Mouse (Mus musculus) stomach, embryonic 15.5 days (tissue): Measurements from ENCODE around the gene Napsa. TPM values are rescaled to one million over a fixed set of nuclear protein-coding genes. Genes with fewer than 3 reads are reported as not detected.

Experiments used
- ATAC-seq: fragments of 200-750 bp; cut with Nextera tagmentation; 2 replicates; pipeline ENCODE4 v1.8.0; 2017; ENCODE audit warnings: low read depth, moderate number of reproducible peaks, moderate TSS enrichment; ENCODE audit not compliant: insufficient read depth, low FRiP score
- H3K27ac ChIP-seq: fragments of 300-500 bp; sonication (generic); 2 replicates; pipeline ENCODE4 v1.5.1; 2015; ENCODE audit warnings: mild to moderate bottlenecking, inconsistent platforms
- H3K27me3 ChIP-seq: fragments of 300-500 bp; sonication (generic); replicated peaks from 2 replicates; pipeline ENCODE4 v1.6.1; 2015; ENCODE audit warnings: inconsistent platforms
- H3K36me3 ChIP-seq: fragments of 300-500 bp; sonication (generic); 2 replicates; pipeline ENCODE4 v1.6.1; 2015; ENCODE audit warnings: inconsistent platforms
- H3K4me1 ChIP-seq: fragments of 300-500 bp; sonication (generic); 2 replicates; pipeline ENCODE4 v1.6.1; 2015; ENCODE audit warnings: inconsistent platforms
- H3K4me2 ChIP-seq: fragments of 300-500 bp; sonication (generic); 2 replicates; pipeline ENCODE4 v1.6.1; 2015; ENCODE audit warnings: mild to moderate bottlenecking, inconsistent platforms
- H3K4me3 ChIP-seq: fragments of 300-500 bp; sonication (generic); replicated peaks from 2 replicates; pipeline ENCODE4 v1.5.1; 2015; ENCODE audit warnings: inconsistent platforms
- H3K9ac ChIP-seq: fragments of 300-500 bp; sonication (generic); 2 replicates; pipeline ENCODE4 v1.6.1; 2015; ENCODE audit warnings: inconsistent platforms
- H3K9me3 ChIP-seq: fragments of 300-500 bp; sonication (generic); 2 replicates; pipeline ENCODE4 v1.6.1; 2016; ENCODE audit warnings: inconsistent platforms
- WGBS: fragments of 180-500 bp; shearing (Covaris S2); methylation state at CpG from one replicate; pipeline ENCODE4 v1.1.7; 2015; 5-methylcytosine and 5-hydroxymethylcytosine counted together
- polyA plus RNA-seq: library from polyadenylated mRNA; unstranded; fragments of >200 nt; fragmentation: Nextera tagmentation; extraction: Ambion mirVana; gene quantifications from 2 replicates; pipeline ENCODE4 v1.2.1, GENCODE M21; 2015

Napsa gene
- polyA plus RNA-seq, 1 experiment from 2014 or later, result 4.9 TPM

- 3% methylated on average over 20 of the region's 20 CpGs for WGBS
- peaks cover 56% of the 10 kb centered on the region for H3K27me3 ChIP-seq
These were observed 31.1 kb downstream of the Napsa start for GRCm38 (mm10) chr7:44603186-44603855.

GRCm38 (mm10) chr7:44604139-44604606, 32.0 kb downstream of the Napsa start:
- Histone ChIP-seq H3K27me3 (peaks cover 56% of the 10 kb centered on the region), H3K9me3 (no peaks in the 10 kb centered on the region), H3K27ac (no peak overlapping the region), H3K4me3 (peak overlapping the region; percentile 36), H3K9ac (no peak overlapping the region), H3K36me3 (no peaks in the 10 kb centered on the region), H3K4me2 (peak overlapping the region; percentile 60), H3K4me1 (peaks cover 5% of the 10 kb centered on the region; the same call in 1 of the 2 replicates)
- no peak; the same call in 1 of the 2 replicates for ATAC-seq
- 3% methylated on average over 20 of the region's 25 CpGs for WGBS

More at GRCm38 (mm10) chr7:44603186-44603855, 31.1 kb downstream of the Napsa start:
- Histone ChIP-seq H3K9ac (no peak overlapping the region), H3K4me2 (peak overlapping the region; percentile 60), H3K4me3 (peak overlapping the region; percentile 36), H3K36me3 (no peaks in the 10 kb centered on the region), H3K4me1 (peaks cover 5% of the 10 kb centered on the region; the same call in 1 of the 2 replicates), H3K27ac (no peak overlapping the region), H3K9me3 (no peaks in the 10 kb centered on the region)
- ATAC-seq, result no peak

DNA sequence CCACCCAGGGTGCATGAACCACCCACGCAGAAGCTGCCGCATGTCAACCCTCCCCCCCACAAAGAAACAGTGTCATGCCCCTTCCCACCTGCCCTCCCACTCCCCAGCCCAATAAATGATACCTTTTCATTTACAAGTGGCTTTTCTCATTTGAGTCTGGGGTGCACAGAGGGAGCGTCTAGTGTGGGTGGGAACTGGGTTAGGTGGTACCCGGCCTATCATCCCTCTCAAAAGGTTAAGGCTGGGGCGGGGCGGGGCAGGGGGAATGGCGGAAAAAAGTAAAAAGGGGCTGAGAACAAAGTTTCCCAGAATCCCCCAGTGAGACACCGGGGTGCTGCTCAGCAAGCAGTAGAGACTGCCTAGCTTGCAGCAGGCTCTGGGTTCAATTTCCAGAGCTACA, 32.4 kb downstream of the Napsa start:
- peak overlapping the region; percentile 36 for H3K4me3 ChIP-seq
- H3K4me2 ChIP-seq, result peak overlapping the region; percentile 60
- peaks cover 56% of the 10 kb centered on the region for H3K27me3 ChIP-seq
- no peak overlapping the region for H3K27ac ChIP-seq
- no peak for ATAC-seq
- H3K9ac ChIP-seq, result no peak overlapping the region
- no peaks in the 10 kb centered on the region for H3K36me3 ChIP-seq
- no peaks in the 10 kb centered on the region for H3K9me3 ChIP-seq
- H3K4me1 ChIP-seq, result peaks cover 5% of the 10 kb centered on the region; the same call in 1 of the 2 replicates
- WGBS, result 9% methylated on average over 8 of the region's 8 CpGs

DNA sequence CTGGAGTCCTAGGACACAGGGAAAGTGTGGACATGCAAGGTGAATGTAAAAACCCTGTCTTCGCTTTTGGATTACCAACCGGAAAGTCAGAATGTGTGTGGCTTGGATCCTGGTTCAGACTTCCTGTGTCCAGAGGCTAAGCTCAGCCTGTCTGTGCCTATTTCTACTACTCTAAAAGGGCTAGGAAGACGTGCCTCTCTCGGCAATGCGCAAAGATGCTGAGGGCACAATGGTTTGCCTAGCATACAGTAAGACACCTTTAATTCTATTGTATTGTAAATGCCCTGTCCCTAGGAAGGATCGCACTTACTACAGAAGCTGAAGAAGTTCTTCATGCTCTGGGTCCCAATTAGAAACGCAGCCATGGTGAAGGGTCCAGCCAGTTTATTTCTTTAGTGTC, 33.3 kb downstream of the Napsa start:
- H3K36me3 ChIP-seq, result no peaks in the 10 kb centered on the region
- no peak overlapping the region for H3K9ac ChIP-seq
- no peak overlapping the region for H3K27ac ChIP-seq
- H3K9me3 ChIP-seq, result no peaks in the 10 kb centered on the region
- H3K27me3 ChIP-seq, result peaks cover 56% of the 10 kb centered on the region
- WGBS, result 47% methylated on average over 7 of the region's 7 CpGs
- no peak overlapping the region for H3K4me3 ChIP-seq
- H3K4me2 ChIP-seq, result no peak overlapping the region
- no peak for ATAC-seq
- peaks cover 5% of the 10 kb centered on the region; the same call in 1 of the 2 replicates for H3K4me1 ChIP-seq

DNA sequence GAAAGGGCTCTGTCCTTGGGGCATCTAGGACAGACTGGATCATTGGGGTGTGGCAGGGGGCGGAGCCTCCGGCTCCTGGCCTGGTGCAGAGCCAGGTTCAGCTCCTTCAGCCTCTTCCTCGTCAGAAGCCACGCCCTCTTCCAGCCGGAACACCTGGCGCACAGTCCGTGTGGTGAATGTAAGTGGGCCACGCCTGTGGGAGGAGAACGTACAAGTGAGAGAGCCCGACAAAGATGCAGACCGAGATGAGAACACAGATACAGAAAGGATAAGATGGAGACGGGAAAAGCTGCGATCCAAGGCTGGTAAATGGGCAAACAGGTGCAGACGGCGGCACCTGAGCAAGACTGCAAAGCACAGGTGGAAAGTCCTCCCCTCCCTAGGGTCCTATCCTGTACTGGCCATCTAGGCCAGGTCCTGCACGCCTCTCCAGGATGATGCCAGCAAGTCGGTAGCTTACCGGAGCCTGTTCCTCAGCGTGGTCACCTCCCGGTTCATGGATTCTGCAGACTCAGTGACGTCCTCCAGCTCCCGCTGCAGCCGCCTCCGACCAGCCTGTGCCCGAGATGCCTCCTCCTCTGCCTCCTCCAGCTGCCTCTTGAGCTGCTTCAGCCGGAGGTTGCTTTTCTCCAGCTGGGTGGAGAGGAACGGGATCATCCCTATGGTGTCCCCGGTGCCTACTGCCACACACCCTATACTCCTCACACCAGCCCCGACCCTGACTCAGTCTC, 34.2 kb downstream of the Napsa start:
- Histone ChIP-seq H3K36me3 (no peaks in the 10 kb centered on the region), H3K27ac (no peak overlapping the region), H3K27me3 (peaks cover 49% of the 10 kb centered on the region), H3K4me2 (peak overlapping the region; percentile 23), H3K4me1 (peaks cover 5% of the 10 kb centered on the region; the same call in 1 of the 2 replicates), H3K9me3 (no peaks in the 10 kb centered on the region), H3K4me3 (no peak overlapping the region), H3K9ac (no peak overlapping the region)
- 10% methylated on average over 29 of the region's 29 CpGs for WGBS
- ATAC-seq, result peak; percentile 70

GRCm38 (mm10) chr7:44612192-44612591, 40.0 kb downstream of the Napsa start:
- H3K27ac ChIP-seq, result no peak overlapping the region
- ATAC-seq, result no peak

GRCm38 (mm10) chr7:44614041-44614688, 42.0 kb downstream of the Napsa start:
- no peak overlapping the region for H3K4me2 ChIP-seq
- no peaks in the 10 kb centered on the region for H3K36me3 ChIP-seq
- H3K9ac ChIP-seq, result no peak overlapping the region
- H3K27me3 ChIP-seq, result peaks cover 13% of the 10 kb centered on the region
- ATAC-seq, result peak; percentile 63; the same call in 1 of the 2 replicates
- no peaks in the 10 kb centered on the region for H3K4me1 ChIP-seq
- H3K27ac ChIP-seq, result no peak overlapping the region
- no peaks in the 10 kb centered on the region for H3K9me3 ChIP-seq
- H3K4me3 ChIP-seq, result no peak overlapping the region
- 12% methylated on average over 20 of the region's 20 CpGs for WGBS

More at GRCm38 (mm10) chr7:44612192-44612591, 40.0 kb downstream of the Napsa start:
- no peaks in the 10 kb centered on the region for H3K4me1 ChIP-seq
- 77% methylated on average over 7 of the region's 7 CpGs for WGBS
- H3K4me3 ChIP-seq, result no peak overlapping the region
- no peak overlapping the region for H3K9ac ChIP-seq
- peaks cover 13% of the 10 kb centered on the region for H3K27me3 ChIP-seq
- H3K4me2 ChIP-seq, result no peak overlapping the region
- no peaks in the 10 kb centered on the region for H3K9me3 ChIP-seq
- no peaks in the 10 kb centered on the region for H3K36me3 ChIP-seq

GRCm38 (mm10) chr7:44615309-44615708, 43.1 kb downstream of the Napsa start:
- 13% methylated on average over 10 of the region's 10 CpGs for WGBS
- no peaks in the 10 kb centered on the region for H3K9me3 ChIP-seq
- peaks cover 13% of the 10 kb centered on the region for H3K27me3 ChIP-seq
- no peak overlapping the region for H3K27ac ChIP-seq
- H3K4me2 ChIP-seq, result no peak overlapping the region
- H3K4me1 ChIP-seq, result no peaks in the 10 kb centered on the region
- no peak overlapping the region for H3K9ac ChIP-seq
- H3K4me3 ChIP-seq, result no peak overlapping the region
- ATAC-seq, result no peak
- no peaks in the 10 kb centered on the region for H3K36me3 ChIP-seq

DNA sequence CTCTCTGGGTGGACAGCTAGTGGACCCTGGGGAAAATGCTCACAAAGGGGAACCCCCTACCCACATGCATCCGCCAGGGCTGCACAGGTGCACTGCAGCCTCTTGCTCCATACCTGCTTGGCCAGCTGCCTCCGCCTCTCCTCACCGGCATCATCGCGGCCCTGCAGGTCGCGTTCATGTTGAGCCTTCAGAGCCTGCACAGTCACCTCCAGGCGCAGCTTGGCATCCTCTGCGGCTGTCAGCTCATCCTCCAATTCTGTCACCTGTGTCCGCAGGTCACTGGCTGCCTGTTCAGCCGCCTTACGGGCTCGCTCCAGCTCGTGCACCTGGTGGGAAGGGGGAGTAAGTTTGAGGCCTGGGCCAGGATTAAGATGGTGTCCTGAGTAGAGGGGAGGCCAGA, 43.8 kb downstream of the Napsa start:
- H3K4me3 ChIP-seq, result no peak overlapping the region

GRCm38 (mm10) chr7:44617059-44617458, 44.9 kb downstream of the Napsa start:
- no peak overlapping the region for H3K9ac ChIP-seq
- 72% methylated on average over 3 of the region's 3 CpGs for WGBS

More for the DNA sequence above, 43.8 kb downstream of the Napsa start:
- H3K4me2 ChIP-seq, result no peak overlapping the region
- H3K27me3 ChIP-seq, result peaks cover 13% of the 10 kb centered on the region
- no peaks in the 10 kb centered on the region for H3K36me3 ChIP-seq
- H3K27ac ChIP-seq, result no peak overlapping the region
- no peak for ATAC-seq
- no peaks in the 10 kb centered on the region for H3K4me1 ChIP-seq
- WGBS, result 75% methylated on average over 14 of the region's 14 CpGs
- no peaks in the 10 kb centered on the region for H3K9me3 ChIP-seq
- H3K9ac ChIP-seq, result no peak overlapping the region

DNA sequence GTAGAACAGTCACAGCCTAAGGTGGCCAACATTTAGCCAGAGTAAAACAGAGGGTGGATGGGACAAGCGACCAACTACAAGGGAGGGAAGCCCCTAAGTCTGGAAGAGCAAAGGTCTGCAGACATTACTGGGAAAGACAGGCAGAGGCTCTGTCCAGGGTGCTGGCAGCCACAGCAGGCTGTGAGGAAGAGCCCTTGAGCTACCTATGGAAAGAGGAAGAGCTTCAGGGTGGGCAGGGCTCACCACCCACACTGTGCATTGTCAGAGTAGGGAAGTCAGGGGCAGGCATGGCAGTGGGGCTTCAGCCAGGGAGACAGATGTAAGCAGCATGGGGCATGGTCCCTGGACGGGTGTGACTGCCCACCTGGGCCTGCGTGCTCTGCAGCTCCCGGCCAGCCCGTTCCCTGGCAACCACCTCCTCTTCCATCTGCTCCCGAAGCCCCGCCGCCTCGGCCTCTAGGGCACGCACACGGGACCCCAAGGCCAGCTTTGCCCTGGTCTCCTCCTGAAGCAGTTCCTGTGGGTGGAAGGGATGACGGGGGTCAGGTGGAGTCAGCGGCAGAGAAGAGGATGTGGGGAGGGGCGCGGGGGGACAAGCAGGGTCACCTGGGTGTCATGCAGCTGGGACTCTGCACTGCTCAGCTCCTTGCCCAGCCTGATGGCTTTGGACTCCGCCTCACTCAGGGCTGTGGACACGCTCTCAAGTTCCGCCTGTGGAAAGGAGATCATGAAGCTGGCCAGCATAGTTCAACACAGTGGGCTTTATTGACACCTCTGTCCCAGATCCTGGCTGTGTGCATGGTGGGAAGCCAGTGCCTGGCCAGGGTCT, 51.7 kb downstream of the Napsa start:
- no peak overlapping the region for H3K4me3 ChIP-seq
- H3K4me2 ChIP-seq, result no peak overlapping the region
- H3K27me3 ChIP-seq, result no peaks in the 10 kb centered on the region
- 34% methylated on average over 18 of the region's 18 CpGs for WGBS
- H3K27ac ChIP-seq, result no peak overlapping the region
- H3K4me1 ChIP-seq, result no peaks in the 10 kb centered on the region
- no peak overlapping the region for H3K9ac ChIP-seq
- H3K36me3 ChIP-seq, result no peaks in the 10 kb centered on the region
- no peak for ATAC-seq
- no peaks in the 10 kb centered on the region for H3K9me3 ChIP-seq

More at GRCm38 (mm10) chr7:44617059-44617458, 44.9 kb downstream of the Napsa start:
- ATAC-seq, result no peak
- Histone ChIP-seq H3K4me3 (no peak overlapping the region), H3K9me3 (no peaks in the 10 kb centered on the region), H3K4me2 (no peak overlapping the region), H3K36me3 (no peaks in the 10 kb centered on the region), H3K27me3 (peaks cover 13% of the 10 kb centered on the region), H3K4me1 (no peaks in the 10 kb centered on the region), H3K27ac (no peak overlapping the region)
